Mouse (Mus musculus) heart, adult 2 months (tissue): ENCODE measurements around the gene Zbtb32. TPM values are rescaled to one million over a fixed set of nuclear protein-coding genes. Genes with fewer than 3 reads are reported as not detected.

ENCODE experiments used
- DNase-seq, 2 experiments: peaks; one replicate each; pipeline ENCODE4 v3.0.0; 2021
- H3K27ac ChIP-seq: fragments of 200-600 bp; 2 replicates; pipeline ENCODE4 v1.8.1; 2022
- H3K27me3 ChIP-seq: fragments of 200-500 bp; 2 replicates; pipeline ENCODE4 v1.6.1; 2012; ENCODE audit warnings: mild to moderate bottlenecking, low read length, inconsistent platforms, mixed read lengths; ENCODE audit not compliant: control insufficient read depth, insufficient read depth
- H3K36me3 ChIP-seq: fragments of 200-500 bp; 2 replicates; pipeline ENCODE4 v1.6.1; 2012; ENCODE audit warnings: low read length, inconsistent platforms; ENCODE audit not compliant: control insufficient read depth, insufficient read depth
- H3K4me1 ChIP-seq: fragments of 200-500 bp; 2 replicates; pipeline ENCODE4 v1.6.1; 2011; ENCODE audit warnings: low read length; ENCODE audit not compliant: control insufficient read depth, insufficient read depth
- H3K4me3 ChIP-seq: fragments of 200-600 bp; 2 replicates; pipeline ENCODE4 v1.8.1; 2022
- H3K79me2 ChIP-seq: fragments of 200-500 bp; replicated peaks from 2 replicates; pipeline ENCODE4 v1.6.1; 2012; ENCODE audit warnings: mild to moderate bottlenecking, inconsistent platforms, low read length, moderate library complexity, mixed read lengths; ENCODE audit not compliant: control insufficient read depth, insufficient read depth
- H3K9ac ChIP-seq: fragments of 200-500 bp; 2 replicates; pipeline ENCODE4 v1.6.1; 2012; ENCODE audit warnings: low read depth, mild to moderate bottlenecking, control low read depth, inconsistent platforms, low read length, mixed read lengths
- CTCF ChIP-seq: fragments of 200-600 bp; IDR thresholded peaks from 2 replicates; pipeline ENCODE4 v1.8.1; 2022; ENCODE audit warnings: antibody characterized with exemption, mild to moderate bottlenecking, moderate library complexity
- EP300 ChIP-seq: fragments of 200-500 bp; IDR thresholded peaks from 2 replicates; pipeline ENCODE4 v1.6.1; 2011; ENCODE audit warnings: low read depth, low read length, control low read depth; ENCODE audit not compliant: insufficient read depth
- POLR2A ChIP-seq: fragments of 200-500 bp; IDR thresholded peaks from 2 replicates; pipeline ENCODE4 v1.6.1; 2011; ENCODE audit warnings: mild to moderate bottlenecking, low read depth, low read length, control low read depth; ENCODE audit not compliant: insufficient read depth
- WGBS: fragments of 180-500 bp; shearing (Covaris S2); methylation state at CpG from one replicate; pipeline ENCODE4 v1.1.7; 2018; 5-methylcytosine and 5-hydroxymethylcytosine counted together
- intact Hi-C: fragments of 180-260 bp; cut with DNase I; formaldehyde crosslinking; loops from one replicate; pipeline ENCODE4 v1.15.1; 2025
- polyA plus RNA-seq: library from polyadenylated mRNA; depleted of rRNA; stranded (reverse); fragments of >200 nt; gene quantifications from 2 replicates; pipeline ENCODE4 v1.2.3, GENCODE M21; 2012
- total RNA-seq, 2 experiments: library from RNA; stranded (reverse); gene quantifications; 2 replicates each; pipeline ENCODE4 v1.2.3; 2021

The Zbtb32 gene
- total and polyA plus RNA-seq, 3 experiments: 0.11 to 0.64 TPM; not detected in 1

GRCm38 (mm10) chr7:30615049-30615760 lies 16.5 kb upstream of the Zbtb32 start:
- WGBS: 47% methylated on average over 5 of the region's 5 CpGs
- H3K4me3 ChIP-seq: no peak overlapping the region
- no peak overlapping the region for H3K9ac ChIP-seq
- intact Hi-C loops: no loop called here
- TF ChIP-seq POLR2A (no peak), EP300 (no peak), CTCF (no peak)
- H3K79me2 ChIP-seq: no peaks in the 10 kb centered on the region
- peaks cover 4% of the 10 kb centered on the region; the same call in 1 of the 2 replicates for H3K36me3 ChIP-seq
- H3K4me1 ChIP-seq: no peaks in the 10 kb centered on the region
- no peak for DNase-seq
- H3K27me3 ChIP-seq: no peaks in the 10 kb centered on the region
- no peak overlapping the region for H3K27ac ChIP-seq

- no peak for DNase-seq
- H3K27ac ChIP-seq: no peak overlapping the region
- TF ChIP-seq EP300 (no peak), CTCF (peak; percentile 32; the same call in 1 of the 2 replicates), POLR2A (no peak)
- H3K79me2 ChIP-seq: no peaks in the 10 kb centered on the region
- no peak overlapping the region for H3K9ac ChIP-seq
- intact Hi-C loops: no loop called here
- H3K36me3 ChIP-seq: peaks cover under 1% of the 10 kb centered on the region; the same call in 1 of the 2 replicates
- H3K4me1 ChIP-seq: no peaks in the 10 kb centered on the region
- no peak overlapping the region for H3K4me3 ChIP-seq
- no peaks in the 10 kb centered on the region for H3K27me3 ChIP-seq
- 72% methylated on average over 2 of the region's 2 CpGs for WGBS
Measured at GRCm38 (mm10) chr7:30614454-30614853, 15.7 kb upstream of the Zbtb32 start.

- no peaks in the 10 kb centered on the region for H3K36me3 ChIP-seq
- TF ChIP-seq CTCF (peak; percentile 86), EP300 (no peak)
- H3K27me3 ChIP-seq: no peaks in the 10 kb centered on the region
- whole genome bisulfite sequencing: 15% methylated on average over 14 of the region's 14 CpGs
- no peak overlapping the region for H3K27ac ChIP-seq
- intact Hi-C loops: loop anchor here (1.0 kb wide), 1 partner anchor 24 kb away; no protein-coding TSS in a partner anchor
- DNase-seq: peak; percentile 51 to 73
- no peaks in the 10 kb centered on the region for H3K79me2 ChIP-seq
- H3K4me3 ChIP-seq: no peak overlapping the region
- no peaks in the 10 kb centered on the region for H3K4me1 ChIP-seq
- H3K9ac ChIP-seq: no peak overlapping the region
Measured at GRCm38 (mm10) chr7:30613529-30614112, 14.9 kb upstream of the Zbtb32 start.

GRCm38 (mm10) chr7:30612654-30613402 lies 14.1 kb upstream of the Zbtb32 start, which contains the start of gene Upk1a:
TSS of gene Upk1a (minus strand) at chr7:30612847.
- intact Hi-C loops: loop anchor here (1.0 kb wide), 1 partner anchor 24 kb away; no protein-coding TSS in a partner anchor
- Histone ChIP-seq H3K9ac (no peak within 1 kb of the TSS), H3K27ac (no peak within 1 kb of the TSS), H3K4me1 (no peaks in the 10 kb centered on the region), H3K27me3 (no peaks in the 10 kb centered on the region), H3K4me3 (no peak within 1 kb of the TSS), H3K36me3 (no peaks in the 10 kb centered on the region), H3K79me2 (no peaks in the 10 kb centered on the region)
- no peak for DNase-seq
- TF ChIP-seq CTCF (no peak), EP300 (no peak), POLR2A (no peak)
- 77% methylated on average over 8 of the region's 8 CpGs for WGBS

- 42% methylated on average over 7 of the region's 7 CpGs for WGBS
- H3K79me2 ChIP-seq: no peaks in the 10 kb centered on the region
- intact Hi-C loops: no loop called here
- H3K4me1 ChIP-seq: no peaks in the 10 kb centered on the region
- H3K36me3 ChIP-seq: no peaks in the 10 kb centered on the region
- peak; percentile 49 to 71 for DNase-seq
- no peak overlapping the region for H3K9ac ChIP-seq
- TF ChIP-seq CTCF (no peak), EP300 (no peak), POLR2A (no peak)
- H3K27me3 ChIP-seq: no peaks in the 10 kb centered on the region
- H3K27ac ChIP-seq: peak overlapping the region; percentile 56
- H3K4me3 ChIP-seq: no peak overlapping the region
Measured at GRCm38 (mm10) chr7:30610043-30610442, 11.3 kb upstream of the Zbtb32 start.
